Mouse (Mus musculus): ENCODE results near the gene 3100002H09Rik. TPM values are rescaled to one million over a fixed set of nuclear protein-coding genes. Genes with fewer than 3 reads are reported as not detected.

The 3100002H09Rik gene
- not detected in 2 replicates for polyA plus RNA-seq (2012)

DNA sequence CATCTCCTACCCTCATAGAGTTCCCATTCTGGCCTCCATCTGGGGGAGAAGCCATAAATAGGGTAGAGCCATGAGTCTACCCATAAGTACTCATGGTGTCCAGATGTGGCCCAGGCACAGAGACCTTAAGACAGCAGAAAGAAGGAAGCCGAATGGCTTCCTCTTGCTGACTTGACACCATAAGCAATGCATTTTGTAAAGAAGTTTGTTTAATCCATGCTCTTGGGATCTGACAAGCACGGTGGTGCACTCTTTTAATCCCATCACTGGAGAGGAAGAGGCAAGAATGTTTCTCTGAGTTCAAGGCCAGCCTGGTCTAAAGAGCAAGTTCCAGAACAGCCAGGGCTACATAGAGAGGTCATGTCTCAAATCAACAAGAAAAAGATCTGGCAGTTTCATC lies at the start of gene 3100002H09Rik:
3100002H09Rik (minus strand) TSS at position 101 of the 400 bp plus-strand sequence.

DNA sequence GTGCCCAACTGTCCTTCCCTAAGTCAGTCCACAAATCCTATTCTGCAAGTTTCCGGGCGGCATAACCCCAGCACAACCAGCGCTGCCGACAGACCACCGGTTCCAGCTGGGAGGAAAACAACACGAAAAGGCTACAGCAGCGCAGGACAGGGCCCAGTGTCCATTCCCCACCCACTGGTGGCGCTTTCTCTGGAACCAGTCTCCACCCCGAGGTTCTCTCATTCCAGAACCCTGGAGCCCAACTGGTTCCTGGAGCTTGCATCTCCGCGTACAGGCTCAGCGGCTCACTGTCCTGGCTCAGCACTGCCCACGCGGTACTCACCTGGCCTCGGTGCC lies 45.9 kb upstream of the 3100002H09Rik start, which contains the start of gene Pou3f1:
Pou3f1 (plus strand) TSS at position 290 of the 336 bp plus-strand sequence.

Other genes starting within 250 kb of the 3100002H09Rik start
- gene Pou3f1, start 46.0 kb upstream of the 3100002H09Rik start, polyA plus RNA-seq (2012): 0.78 and 1.6 TPM in 2 replicates
- gene Utp11, start 82.8 kb upstream of the 3100002H09Rik start, polyA plus RNA-seq (2012): 14.8 and 16.0 TPM in 2 replicates
- gene Fhl3, start 89.9 kb upstream of the 3100002H09Rik start, polyA plus RNA-seq (2012): 11.6 and 18.3 TPM in 2 replicates
- gene Sf3a3, start 104.0 kb upstream of the 3100002H09Rik start, polyA plus RNA-seq (2012): 34.1 and 42.5 TPM in 2 replicates
- gene Inpp5b, start 131.0 kb upstream of the 3100002H09Rik start, polyA plus RNA-seq (2012): 15.0 and 25.5 TPM in 2 replicates
- gene Mtf1, start 191.3 kb upstream of the 3100002H09Rik start, polyA plus RNA-seq (2012): 15.6 and 16.6 TPM in 2 replicates
- 21.5 and 26.6 TPM in 2 replicates for gene Yrdc, start 239.9 kb upstream of the 3100002H09Rik start, polyA plus RNA-seq (2012)
- 19.1 and 21.9 TPM in 2 replicates for gene 1110065P20Rik, start 240.4 kb upstream of the 3100002H09Rik start, polyA plus RNA-seq (2012)